Mouse (Mus musculus): ENCODE measurements around the gene Copb1.

Copb1 gene

GRCm38 (mm10) chr7:114253885-114254833, at the start of gene Copb1:
Copb1 (minus strand) TSS chr7:114254711.
- in situ Hi-C loops (cut with MboI; ENCODE audit: low pct_unique_long_range_greater_than_20kb in 1 of 2, low sequenced_read_pairs in 2 of 2, unreplicated experiment in 1 of 2), result no loop called here

GRCm38 (mm10) chr7:114301293-114301782, 46.8 kb upstream of the Copb1 start:
- in situ Hi-C loops (cut with MboI; ENCODE audit: low pct_unique_long_range_greater_than_20kb in 1 of 2, low sequenced_read_pairs in 2 of 2, unreplicated experiment in 1 of 2), result no loop called here

- in situ Hi-C loops (cut with MboI; ENCODE audit: low pct_unique_long_range_greater_than_20kb in 1 of 2, low sequenced_read_pairs in 2 of 2, unreplicated experiment in 1 of 2), result no loop called here
These were observed 46.3 kb upstream of the Copb1 start for GRCm38 (mm10) chr7:114300782-114301181.

GRCm38 (mm10) chr7:114299247-114299646, 44.7 kb upstream of the Copb1 start:
- in situ Hi-C loops (cut with MboI; ENCODE audit: low pct_unique_long_range_greater_than_20kb in 1 of 2, low sequenced_read_pairs in 2 of 2, unreplicated experiment in 1 of 2), result no loop called here

- in situ Hi-C loops (cut with MboI; ENCODE audit: low pct_unique_long_range_greater_than_20kb in 1 of 2, low sequenced_read_pairs in 2 of 2, unreplicated experiment in 1 of 2), result no loop called here
These were observed 40.2 kb upstream of the Copb1 start for GRCm38 (mm10) chr7:114294698-114295097.

- in situ Hi-C loops (cut with MboI; ENCODE audit: low pct_unique_long_range_greater_than_20kb in 1 of 2, low sequenced_read_pairs in 2 of 2, unreplicated experiment in 1 of 2), result no loop called here
These were observed 39.4 kb upstream of the Copb1 start for GRCm38 (mm10) chr7:114293903-114294302.

- in situ Hi-C loops (cut with MboI; ENCODE audit: low pct_unique_long_range_greater_than_20kb in 1 of 2, low sequenced_read_pairs in 2 of 2, unreplicated experiment in 1 of 2), result no loop called here
These were observed 38.0 kb upstream of the Copb1 start for GRCm38 (mm10) chr7:114292501-114292971.

GRCm38 (mm10) chr7:114291461-114292335, 37.2 kb upstream of the Copb1 start:
- in situ Hi-C loops (cut with MboI; ENCODE audit: low pct_unique_long_range_greater_than_20kb in 1 of 2, low sequenced_read_pairs in 2 of 2, unreplicated experiment in 1 of 2), result no loop called here

- in situ Hi-C loops (cut with MboI; ENCODE audit: low pct_unique_long_range_greater_than_20kb in 1 of 2, low sequenced_read_pairs in 2 of 2, unreplicated experiment in 1 of 2), result no loop called here
These were observed 35.6 kb upstream of the Copb1 start for GRCm38 (mm10) chr7:114290078-114290506.

- in situ Hi-C loops (cut with MboI; ENCODE audit: low pct_unique_long_range_greater_than_20kb in 1 of 2, low sequenced_read_pairs in 2 of 2, unreplicated experiment in 1 of 2), result no loop called here
These were observed 29.9 kb upstream of the Copb1 start for GRCm38 (mm10) chr7:114284296-114284910.

GRCm38 (mm10) chr7:114283006-114283405, 28.5 kb upstream of the Copb1 start:
- in situ Hi-C loops (cut with MboI; ENCODE audit: low pct_unique_long_range_greater_than_20kb in 1 of 2, low sequenced_read_pairs in 2 of 2, unreplicated experiment in 1 of 2), result no loop called here

- in situ Hi-C loops (cut with MboI; ENCODE audit: low pct_unique_long_range_greater_than_20kb in 1 of 2, low sequenced_read_pairs in 2 of 2, unreplicated experiment in 1 of 2), result no loop called here
These were observed 27.2 kb upstream of the Copb1 start for GRCm38 (mm10) chr7:114281671-114282070.

GRCm38 (mm10) chr7:114276005-114276752, 21.7 kb upstream of the Copb1 start, which contains the start of gene Psma1:
Psma1 (minus strand) TSS chr7:114276118.
- in situ Hi-C loops (cut with MboI; ENCODE audit: low pct_unique_long_range_greater_than_20kb in 1 of 2, low sequenced_read_pairs in 2 of 2, unreplicated experiment in 1 of 2), result no loop called here

GRCm38 (mm10) chr7:114275372-114276004, 21.0 kb upstream of the Copb1 start:
- in situ Hi-C loops (cut with MboI; ENCODE audit: low pct_unique_long_range_greater_than_20kb in 1 of 2, low sequenced_read_pairs in 2 of 2, unreplicated experiment in 1 of 2), result no loop called here

- in situ Hi-C loops (cut with MboI; ENCODE audit: low pct_unique_long_range_greater_than_20kb in 1 of 2, low sequenced_read_pairs in 2 of 2, unreplicated experiment in 1 of 2), result no loop called here
These were observed 13.9 kb upstream of the Copb1 start for GRCm38 (mm10) chr7:114268446-114268845.

- in situ Hi-C loops (cut with MboI; ENCODE audit: low pct_unique_long_range_greater_than_20kb in 1 of 2, low sequenced_read_pairs in 2 of 2, unreplicated experiment in 1 of 2), result no loop called here
These were observed 2.8 kb downstream of the Copb1 start for GRCm38 (mm10) chr7:114251684-114252083.

- in situ Hi-C loops (cut with MboI; ENCODE audit: low pct_unique_long_range_greater_than_20kb in 1 of 2, low sequenced_read_pairs in 2 of 2, unreplicated experiment in 1 of 2), result no loop called here
These were observed 20.5 kb downstream of the Copb1 start for GRCm38 (mm10) chr7:114233980-114234379.
